Mouse (Mus musculus): ENCODE measurements around the gene Syk.

The Syk gene

GRCm38 (mm10) chr13:52566777-52567176 is 16.2 kb upstream of the Syk start:
- peak; percentile 47 to 66 for DNase-seq (ENCODE audit: low spot score in 2 of 2)

- no peak for DNase-seq (ENCODE audit: low spot score in 2 of 2)
Measured at GRCm38 (mm10) chr13:52569194-52569769, 13.7 kb upstream of the Syk start.

GRCm38 (mm10) chr13:52570276-52570675 is 12.7 kb upstream of the Syk start:
- DNase-seq (ENCODE audit: low spot score in 2 of 2): no peak

GRCm38 (mm10) chr13:52571591-52572384 is 11.2 kb upstream of the Syk start:
- peak; percentile 66 to 75 for DNase-seq (ENCODE audit: low spot score in 2 of 2)

- peak in 1 of 2 experiments; percentile 87 for DNase-seq (ENCODE audit: low spot score in 2 of 2)
Measured at GRCm38 (mm10) chr13:52572451-52573446, 10.2 kb upstream of the Syk start.

GRCm38 (mm10) chr13:52574311-52574710 is 8.7 kb upstream of the Syk start:
- peak in 1 of 2 experiments; percentile 37 for DNase-seq (ENCODE audit: low spot score in 2 of 2)

GRCm38 (mm10) chr13:52575483-52575882 is 7.5 kb upstream of the Syk start:
- no peak for DNase-seq (ENCODE audit: low spot score in 2 of 2)

- no peak for DNase-seq (ENCODE audit: low spot score in 2 of 2)
Measured at GRCm38 (mm10) chr13:52576021-52576614, 6.9 kb upstream of the Syk start.

- no peak for DNase-seq (ENCODE audit: low spot score in 2 of 2)
Measured at GRCm38 (mm10) chr13:52576841-52577240, 6.1 kb upstream of the Syk start.

- no peak for DNase-seq (ENCODE audit: low spot score in 2 of 2)
Measured at GRCm38 (mm10) chr13:52577326-52577920, 5.5 kb upstream of the Syk start.

GRCm38 (mm10) chr13:52577939-52578338 is 5.0 kb upstream of the Syk start:
- peak in 1 of 2 experiments; percentile 61 for DNase-seq (ENCODE audit: low spot score in 2 of 2)

GRCm38 (mm10) chr13:52578776-52579175 is 4.2 kb upstream of the Syk start:
- no peak for DNase-seq (ENCODE audit: low spot score in 2 of 2)

- peak; percentile 83 to 91 for DNase-seq (ENCODE audit: low spot score in 2 of 2)
Measured at GRCm38 (mm10) chr13:52582506-52582877, 481 bp upstream of the Syk start.

- no peak for DNase-seq (ENCODE audit: low spot score in 2 of 2)
Measured at GRCm38 (mm10) chr13:52583943-52584562, 1.1 kb downstream of the Syk start.

- no peak for DNase-seq (ENCODE audit: low spot score in 2 of 2)
Measured at GRCm38 (mm10) chr13:52584654-52585455, 1.9 kb downstream of the Syk start.

GRCm38 (mm10) chr13:52587761-52588160 is 4.8 kb downstream of the Syk start:
- DNase-seq (ENCODE audit: low spot score in 2 of 2): no peak

- DNase-seq (ENCODE audit: low spot score in 2 of 2): no peak
Measured at GRCm38 (mm10) chr13:52589043-52589442, 6.1 kb downstream of the Syk start.

GRCm38 (mm10) chr13:52591831-52592230 is 8.9 kb downstream of the Syk start:
- peak; percentile 39 to 72 for DNase-seq (ENCODE audit: low spot score in 2 of 2)

GRCm38 (mm10) chr13:52596692-52597091 is 13.7 kb downstream of the Syk start:
- DNase-seq (ENCODE audit: low spot score in 2 of 2): peak in 1 of 2 experiments; percentile 59

GRCm38 (mm10) chr13:52597092-52597678 is 14.2 kb downstream of the Syk start:
- DNase-seq (ENCODE audit: low spot score in 2 of 2): no peak
